Mouse (Mus musculus) Muller cell, postnatal 12 days (primary cell): ENCODE measurements around the gene Plxnc1.

Source experiments
- DNase-seq: peaks from one replicate; pipeline ENCODE4 v3.0.0-alpha.2; 2015; ENCODE audit errors: inconsistent ontology term

Gene Plxnc1

GRCm38 (mm10) chr10:94866995-94867856 is 77.4 kb downstream of the Plxnc1 start:
- DNase-seq: no peak

GRCm38 (mm10) chr10:94865206-94865605 is 79.4 kb downstream of the Plxnc1 start:
- DNase-seq: no peak

DNA sequence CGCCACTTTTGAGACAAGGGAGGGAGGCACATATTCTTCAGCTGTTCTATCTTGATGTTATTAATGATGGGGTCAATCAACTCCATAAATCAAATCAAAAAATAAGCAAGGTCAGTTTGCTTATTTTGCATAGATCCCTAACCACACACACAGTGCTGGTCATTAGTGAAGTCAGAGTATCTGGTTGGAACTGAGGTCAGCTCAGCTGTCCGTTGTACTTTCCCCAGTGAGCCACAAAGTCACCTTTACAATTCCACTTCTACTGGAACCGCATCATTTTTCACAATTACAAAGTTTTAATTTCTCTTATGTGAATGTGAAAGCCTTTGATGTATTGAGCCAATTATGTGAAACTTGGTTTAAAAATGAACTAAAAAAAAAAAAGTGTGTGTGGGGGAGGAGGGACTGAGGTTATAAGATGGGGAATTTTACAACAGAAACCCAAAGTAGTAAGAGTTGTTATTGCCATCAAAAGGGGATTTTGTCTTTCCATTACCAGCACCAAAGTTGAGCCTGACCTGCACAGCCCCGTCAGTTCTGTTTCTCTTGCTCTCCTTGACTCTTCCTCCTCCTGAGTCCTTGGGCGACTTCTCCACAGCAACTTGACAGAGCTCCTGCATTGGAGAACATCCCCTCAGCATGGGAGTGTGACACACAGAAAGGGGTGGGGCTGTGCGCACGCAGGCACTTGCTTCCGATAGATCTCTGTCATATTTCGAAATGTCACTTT is 80.3 kb downstream of the Plxnc1 start:
- no peak for DNase-seq

- DNase-seq: no peak
These were observed 81.4 kb downstream of the Plxnc1 start for GRCm38 (mm10) chr10:94863251-94863650.

DNA sequence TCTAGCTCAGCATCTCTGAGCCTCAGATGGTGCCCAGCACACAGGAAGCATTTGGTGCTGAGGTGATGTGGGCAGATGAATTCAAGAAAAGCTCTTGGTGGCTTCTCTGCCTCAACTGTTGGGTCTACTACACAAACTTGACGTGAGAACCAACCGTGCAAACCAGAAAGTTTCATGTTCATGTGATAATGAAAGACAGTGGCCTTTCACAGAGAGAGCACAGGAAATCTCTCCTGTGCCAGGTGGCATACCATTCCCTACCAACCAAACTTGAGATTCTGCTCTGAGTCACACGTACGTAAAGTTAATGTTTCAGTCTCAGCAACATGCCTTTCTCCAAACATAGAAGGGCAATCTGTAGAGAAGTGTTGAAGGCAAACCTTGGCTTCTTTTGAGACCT is 83.8 kb downstream of the Plxnc1 start:
- no peak for DNase-seq

- DNase-seq: no peak
These were observed 86.2 kb downstream of the Plxnc1 start for GRCm38 (mm10) chr10:94858277-94859033.

- no peak for DNase-seq
These were observed 94.1 kb downstream of the Plxnc1 start for GRCm38 (mm10) chr10:94850565-94850964.

DNA sequence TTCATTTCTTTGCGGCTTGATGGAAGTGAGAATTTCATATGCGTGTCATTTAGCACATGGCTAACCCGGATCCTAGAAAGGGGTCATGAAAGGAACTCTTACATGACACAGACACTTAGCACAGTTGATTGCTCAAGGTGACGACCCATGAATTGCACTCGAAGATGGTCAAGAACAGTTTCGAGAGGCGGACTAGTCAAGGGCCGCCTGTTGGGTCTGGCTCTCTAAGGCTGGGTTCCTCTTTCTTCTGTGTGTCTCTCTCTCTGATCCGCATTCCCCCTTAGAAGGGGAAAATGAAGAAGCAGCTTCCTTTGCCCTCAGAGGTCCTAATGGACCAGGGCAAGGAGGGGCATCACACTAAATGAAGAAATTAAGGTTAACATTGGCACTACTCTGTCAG is 94.7 kb downstream of the Plxnc1 start:
- no peak for DNase-seq

DNA sequence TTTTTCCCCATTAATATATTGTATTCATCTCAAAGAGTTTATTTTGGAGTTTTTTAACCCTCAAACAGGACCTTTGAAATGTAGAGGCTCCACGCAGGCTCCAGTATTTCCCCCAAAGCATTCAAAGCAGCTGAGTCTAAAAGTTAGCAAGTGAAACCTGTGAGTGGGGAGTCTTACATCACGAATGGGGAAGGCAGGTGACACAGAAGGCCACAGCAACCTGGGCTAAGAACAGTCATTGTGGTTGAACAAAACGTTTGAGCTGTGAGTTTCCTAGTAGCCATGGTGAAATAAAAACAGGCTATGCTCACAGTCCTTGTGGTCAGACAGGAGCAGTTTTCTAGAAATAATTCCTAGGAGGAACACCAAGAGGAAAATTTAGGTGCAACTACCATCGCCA is 95.3 kb downstream of the Plxnc1 start:
- no peak for DNase-seq

DNA sequence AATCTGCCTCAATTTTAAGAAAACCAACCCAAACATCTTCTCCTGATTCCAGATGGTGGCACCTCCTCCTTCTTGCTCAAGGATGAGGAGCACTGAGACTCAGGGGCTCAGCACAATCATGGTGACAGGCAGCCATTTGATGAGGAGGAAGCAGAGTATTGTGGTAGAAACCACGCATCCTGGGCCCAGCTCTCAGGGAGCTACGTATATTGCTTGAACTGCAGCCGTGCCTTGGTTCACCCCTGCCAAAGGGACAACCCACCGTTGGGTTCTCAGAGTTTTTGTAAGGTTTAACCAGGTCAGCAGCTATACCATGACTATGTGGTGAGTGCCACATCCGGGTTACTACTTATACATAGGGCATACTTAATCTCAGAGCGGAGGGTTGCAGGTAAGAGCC is 96.3 kb downstream of the Plxnc1 start:
- DNase-seq: no peak

DNA sequence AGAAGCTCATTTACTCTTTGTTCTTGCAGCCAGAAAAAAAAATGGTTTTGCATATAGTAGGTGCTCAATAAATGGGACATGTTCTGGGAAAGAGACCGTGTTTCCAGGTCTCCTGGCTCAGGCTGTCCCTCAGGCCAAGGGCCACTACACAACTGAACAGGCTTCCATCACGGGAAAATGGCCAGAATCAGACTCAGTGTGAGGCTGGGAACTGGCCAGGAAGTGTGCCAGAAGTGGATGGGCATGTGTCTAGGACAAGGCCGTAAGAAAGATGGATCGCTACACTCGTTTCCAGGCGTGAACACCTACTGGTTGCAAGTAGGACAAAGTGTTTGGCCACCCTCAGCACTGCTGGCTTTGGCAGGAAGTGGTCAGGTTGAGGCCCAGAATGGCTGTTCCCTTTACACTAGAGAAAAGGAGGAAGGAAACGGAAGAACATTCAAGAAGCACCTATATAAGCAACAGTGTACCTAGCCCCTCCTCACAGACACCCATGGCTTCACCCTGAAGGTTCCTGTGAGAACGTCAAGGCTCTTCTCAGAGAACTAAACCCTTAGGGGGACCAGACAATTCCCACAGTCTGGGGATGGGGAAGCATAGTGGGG is 98.0 kb downstream of the Plxnc1 start:
- no peak for DNase-seq

- DNase-seq: no peak
These were observed 99.9 kb downstream of the Plxnc1 start for GRCm38 (mm10) chr10:94844692-94845091.

DNA sequence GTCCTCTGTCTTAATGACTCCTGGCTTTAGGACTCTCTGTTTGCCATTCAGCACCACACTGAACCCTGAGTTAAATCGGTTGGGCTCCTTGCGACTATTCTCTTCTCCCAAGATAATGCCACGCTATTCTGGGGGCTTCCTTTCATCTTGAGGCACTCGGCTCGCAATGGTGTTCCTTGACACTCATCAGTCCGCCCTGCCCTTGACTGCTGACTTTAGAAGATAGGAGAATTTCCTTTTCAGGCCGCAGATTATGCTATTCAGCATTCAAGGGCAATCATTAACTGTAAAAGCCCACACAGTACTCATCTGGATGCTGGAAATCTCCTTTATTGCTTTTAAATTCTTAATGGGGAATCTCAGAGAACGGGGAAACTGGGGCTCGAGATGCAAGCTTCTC is 108.8 kb downstream of the Plxnc1 start:
- no peak for DNase-seq

GRCm38 (mm10) chr10:94829407-94829806 is 115.2 kb downstream of the Plxnc1 start:
- DNase-seq: peak; percentile 75

GRCm38 (mm10) chr10:94828734-94829230 is 115.9 kb downstream of the Plxnc1 start:
- no peak for DNase-seq

- DNase-seq: no peak
These were observed 116.5 kb downstream of the Plxnc1 start for GRCm38 (mm10) chr10:94827890-94828733.

GRCm38 (mm10) chr10:94827325-94827724 is 117.3 kb downstream of the Plxnc1 start:
- no peak for DNase-seq

GRCm38 (mm10) chr10:94826436-94826835 is 118.2 kb downstream of the Plxnc1 start:
- DNase-seq: no peak

GRCm38 (mm10) chr10:94825951-94826350 is 118.7 kb downstream of the Plxnc1 start:
- DNase-seq: peak; percentile 31

DNA sequence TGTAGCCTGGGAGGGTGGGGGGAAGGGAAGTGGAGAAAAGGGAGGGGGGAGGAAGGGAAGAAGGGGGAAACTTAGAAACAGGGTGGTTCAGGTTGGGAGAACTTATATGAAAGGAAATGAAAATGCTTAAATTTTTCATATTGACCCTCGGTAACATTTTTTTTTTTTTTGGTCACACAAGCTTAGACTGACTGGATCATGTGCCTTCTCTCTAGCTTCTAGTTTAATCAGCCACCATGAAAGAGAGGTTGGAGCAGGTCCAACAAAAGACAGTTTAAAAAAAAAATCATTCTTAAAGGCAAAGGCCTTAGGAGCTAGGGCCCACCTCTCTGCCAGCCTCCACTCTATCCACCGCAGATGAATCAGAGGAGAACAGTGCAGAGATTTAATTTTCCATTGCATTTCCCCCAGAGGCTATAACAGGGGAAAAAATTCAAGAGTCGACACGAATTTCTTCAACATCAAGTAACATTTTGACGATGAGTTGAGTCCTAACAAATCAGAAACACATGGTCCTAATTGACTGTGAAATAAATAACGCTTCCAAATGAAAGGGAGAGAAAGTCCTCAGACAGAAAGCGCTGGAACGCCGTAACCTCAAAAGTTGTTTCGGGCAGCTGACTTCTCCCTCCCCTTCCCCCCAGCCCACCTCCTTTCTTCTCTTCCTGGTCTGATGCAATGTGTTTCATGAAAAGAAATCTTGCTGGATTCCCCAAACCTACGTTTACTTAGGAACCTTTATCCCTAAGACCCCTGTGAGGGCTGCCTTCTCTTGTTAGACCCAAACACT is 120.5 kb downstream of the Plxnc1 start:
- DNase-seq: peak; percentile 64
